In genomic region chr8:81812051-81812751, GRCm38 (mm10) we compare ENCODE assay signal across 9 mouse cellular contexts.
A peak's percentile ranks its signal among the peaks of the same experiment; 100 is the strongest.
DNase-seq lines count a peak whose midpoint lies in the region; ATAC-seq and TF ChIP-seq lines count a peak whose summit lies in the region.
"Had no signal": no experiment of that assay in that cellular context is flagged by ENCODE, and none has a peak within 500 bp of the region (broad histone marks: within the 10 kb centered on the region; RNA-seq: fewer than 3 reads in every experiment).

No protein-coding gene starts in this region.

- H3K4me2 ChIP-seq in forebrain, embryonic 16.5 days (ENCODE audit: low read length): no peak overlapping the region
- H3K4me2 ChIP-seq in midbrain, embryonic 13.5 days (replicated peaks): no peak overlapping the region

- 0 out of 2 replicates have a peak, but pooled peaks cover 2% of the 10 kb centered on the region for H3K27me3 ChIP-seq in forebrain, embryonic 16.5 days (replicated peaks; ENCODE audit: control insufficient read depth, insufficient read depth, low read length)
- 0 out of 2 replicates have a peak, but pooled peaks cover 5% of the 10 kb centered on the region for H3K27me3 ChIP-seq in midbrain, embryonic 13.5 days

- TF ChIP-seq CTCF in left cerebral cortex, adult 2 months (IDR thresholded peaks at IDR 0.05): no peak; the same call in 1 of the 2 replicates

- no peak overlapping the region for H3K27ac ChIP-seq in left cerebral cortex, adult 2 months
- H3K27ac ChIP-seq in forebrain, embryonic 16.5 days (ENCODE audit: low read length): no peak overlapping the region
- no peak overlapping the region for H3K27ac ChIP-seq in midbrain, embryonic 13.5 days
- H3K27ac ChIP-seq: macrophage had no signal

- no peaks in the 10 kb centered on the region for H3K36me3 ChIP-seq in forebrain, embryonic 16.5 days (ENCODE audit: control insufficient read depth, insufficient read depth)
- H3K36me3 ChIP-seq in midbrain, embryonic 13.5 days: no peaks in the 10 kb centered on the region

- 3% methylated on average over 3 of the region's 3 CpGs for WGBS in forebrain, embryonic 16.5 days
- WGBS in midbrain, embryonic 13.5 days: 6% methylated on average over 3 of the region's 3 CpGs

- DNase-seq in left cerebral cortex, postnatal 4 days: peak; percentile 10
- no peak for DNase-seq in left cerebral cortex, adult 2 months (ENCODE audit: extremely low spot score in 1 of 2, low spot score in 2 of 2)
- DNase-seq in brain, adult 2 months (ENCODE audit: low read depth, low spot score): peak; percentile 49
- peak; percentile 37 for DNase-seq in kidney, adult 9 months
- no peak for DNase-seq in testis, postnatal 10 days (ENCODE audit: low spot score)
- DNase-seq in left cerebral cortex, adult 11 months (ENCODE audit: low spot score): no peak

- H3K4me3 ChIP-seq in left cerebral cortex, adult 2 months: no peak overlapping the region
- no peak overlapping the region for H3K4me3 ChIP-seq in forebrain, embryonic 16.5 days (replicated peaks; ENCODE audit: low read length)
- no peak overlapping the region for H3K4me3 ChIP-seq in midbrain, embryonic 13.5 days (replicated peaks)

- no peaks in the 10 kb centered on the region for H3K9me3 ChIP-seq in forebrain, embryonic 16.5 days (ENCODE audit: control insufficient read depth, low read length)
- no peaks in the 10 kb centered on the region for H3K9me3 ChIP-seq in midbrain, embryonic 13.5 days

- no peak overlapping the region for H3K9ac ChIP-seq in forebrain, embryonic 16.5 days (replicated peaks; ENCODE audit: low read depth, low read length)
- H3K9ac ChIP-seq in midbrain, embryonic 13.5 days (replicated peaks): no peak overlapping the region

- peaks cover 7% of the 10 kb centered on the region for H3K4me1 ChIP-seq in forebrain, embryonic 16.5 days (replicated peaks; ENCODE audit: control insufficient read depth, insufficient read depth, low read length)
- H3K4me1 ChIP-seq in midbrain, embryonic 13.5 days (replicated peaks): 0 out of 2 replicates have a peak, but pooled peaks cover 6% of the 10 kb centered on the region

- intact Hi-C loops in left cerebral cortex, postnatal 4 days (cut with DNase I): no loop called here
- intact Hi-C loops in left cerebral cortex, adult 2 months (cut with DNase I): no loop called here

- peak; percentile 76 for ATAC-seq in forebrain, embryonic 16.5 days
- ATAC-seq in midbrain, embryonic 13.5 days: peak; percentile 72

Comparison
In these comparisons a context has a peak if more than half of its experiments do, and no peak if none do; other contexts are left out.
1. DNase-seq: peak in left cerebral cortex, postnatal 4 days (single experiment), brain, adult 2 months (single experiment) and kidney, adult 9 months (single experiment); none in left cerebral cortex, adult 2 months (0 of 2), testis, postnatal 10 days (single experiment) and left cerebral cortex, adult 11 months (single experiment).